Mouse (Mus musculus) ES-E14 (cell line): ENCODE measurements around the gene Inppl1.

Source experiments
- HCFC1 ChIP-seq: IDR thresholded peaks from 2 replicates; pipeline ENCODE4 v1.6.1; 2012; ENCODE audit warnings: low read length, inconsistent platforms, borderline replicate concordance; ENCODE audit not compliant: insufficient read depth
- ZC3H11A ChIP-seq: IDR thresholded peaks from 2 replicates; pipeline ENCODE4 v1.6.1; 2012; ENCODE audit warnings: low read depth, mild to moderate bottlenecking, inconsistent platforms, low read length, borderline replicate concordance

- TF ChIP-seq HCFC1 (no peak), ZC3H11A (no peak)
Observed at GRCm38 (mm10) chr7:101880855-101881254, 42.8 kb upstream of the Inppl1 start.
